Mouse (Mus musculus) mouse trophoblast stem cell (cell line): ENCODE measurements at regions not wholly inside any gene's neighbourhood (a gene's known extent, or its start where the extent isn't known, plus 50 kb on each side); places are given as distances from the start of the nearest gene placed in this dataset.

Source experiments
- in situ Hi-C, 2 experiments: fragments of 300-500 bp; cut with MseI, MboI; formaldehyde crosslinking; loops; 2 replicates in 1 of 2; 3 replicates in 1 of 2; pipeline ENCODE4 v1.15.1; 2025

- in situ Hi-C loops = no loop called here
Measured at GRCm38 (mm10) chr17:82731561-82731960, 483.5 kb upstream of the Pkdcc start.

- in situ Hi-C loops = no loop called here
Measured at GRCm38 (mm10) chr17:82742445-82742844, 472.6 kb upstream of the Pkdcc start.

- in situ Hi-C loops = no loop called here
Measured at GRCm38 (mm10) chr17:82757400-82757799, 457.7 kb upstream of the Pkdcc start.

GRCm38 (mm10) chr17:82779096-82779495, 436.0 kb upstream of the Pkdcc start:
- in situ Hi-C loops = no loop called here

GRCm38 (mm10) chr17:82822129-82822528, 393.0 kb upstream of the Pkdcc start:
- in situ Hi-C loops = no loop called here

- in situ Hi-C loops = no loop called here
Measured at GRCm38 (mm10) chr17:82824057-82824456, 391.0 kb upstream of the Pkdcc start.

- in situ Hi-C loops = loop anchor here in 1 of 2 experiments (5.0 kb wide), 1 partner anchor 133 kb away; no protein-coding TSS in a partner anchor
Measured at GRCm38 (mm10) chr17:82824619-82825018, 390.5 kb upstream of the Pkdcc start.

GRCm38 (mm10) chr17:82827170-82827569, 387.9 kb upstream of the Pkdcc start:
- in situ Hi-C loops = loop anchor here in 1 of 2 experiments (5.0 kb wide), 1 partner anchor 130 kb away; no protein-coding TSS in a partner anchor

- in situ Hi-C loops = loop anchor here in 1 of 2 experiments (5.0 kb wide), 1 partner anchor 129 kb away; no protein-coding TSS in a partner anchor
Measured at GRCm38 (mm10) chr17:82827841-82828240, 387.3 kb upstream of the Pkdcc start.

GRCm38 (mm10) chr17:82828434-82828997, 386.6 kb upstream of the Pkdcc start:
- in situ Hi-C loops = loop anchor here in 1 of 2 experiments (5.0 kb wide), 1 partner anchor 129 kb away; no protein-coding TSS in a partner anchor

GRCm38 (mm10) chr17:82829415-82829814, 385.7 kb upstream of the Pkdcc start:
- in situ Hi-C loops = loop anchor here in 1 of 2 experiments (5.0 kb wide), 1 partner anchor 128 kb away; no protein-coding TSS in a partner anchor

GRCm38 (mm10) chr17:82834177-82834576, 380.9 kb upstream of the Pkdcc start:
- in situ Hi-C loops = no loop called here

- in situ Hi-C loops = no loop called here
Measured at GRCm38 (mm10) chr17:82836115-82836514, 379.0 kb upstream of the Pkdcc start.

GRCm38 (mm10) chr17:82846776-82847494, 368.2 kb upstream of the Pkdcc start:
- in situ Hi-C loops = no loop called here

- in situ Hi-C loops = no loop called here
Measured at GRCm38 (mm10) chr17:82857199-82858147, 357.6 kb upstream of the Pkdcc start.

- in situ Hi-C loops = no loop called here
Measured at GRCm38 (mm10) chr17:82860391-82860790, 354.7 kb upstream of the Pkdcc start.

- in situ Hi-C loops = no loop called here
Measured at GRCm38 (mm10) chr17:82860966-82861365, 354.1 kb upstream of the Pkdcc start.

- in situ Hi-C loops = no loop called here
Measured at GRCm38 (mm10) chr17:82877131-82877530, 338.0 kb upstream of the Pkdcc start.

- in situ Hi-C loops = no loop called here
Measured at GRCm38 (mm10) chr17:82900602-82901001, 314.5 kb upstream of the Pkdcc start.

GRCm38 (mm10) chr17:82901098-82901891, 313.8 kb upstream of the Pkdcc start:
- in situ Hi-C loops = no loop called here

GRCm38 (mm10) chr17:82904961-82905360, 310.1 kb upstream of the Pkdcc start:
- in situ Hi-C loops = no loop called here
